Mouse (Mus musculus): Measurements from ENCODE around the gene Qars. TPM values are rescaled to one million over a fixed set of nuclear protein-coding genes. Genes with fewer than 3 reads are reported as not detected.

The Qars gene
- total RNA-seq, 2 experiments from 2014 or later: 93.1 to 96.0 TPM

GRCm38 (mm10) chr9:108485301-108485875 is 22.1 kb upstream of the Qars start:
- DNase-seq (ENCODE audit: low spot score in 2 of 2): no peak

GRCm38 (mm10) chr9:108486973-108487530 is 20.5 kb upstream of the Qars start:
- no peak for DNase-seq (ENCODE audit: low spot score in 2 of 2)

GRCm38 (mm10) chr9:108488403-108488802 is 19.1 kb upstream of the Qars start:
- DNase-seq (ENCODE audit: low spot score in 2 of 2): no peak

GRCm38 (mm10) chr9:108489215-108489614 is 18.3 kb upstream of the Qars start:
- DNase-seq (ENCODE audit: low spot score in 2 of 2): no peak

- DNase-seq (ENCODE audit: low spot score in 2 of 2): no peak
These were observed 17.6 kb upstream of the Qars start for GRCm38 (mm10) chr9:108489702-108490558.

- DNase-seq (ENCODE audit: low spot score in 2 of 2): peak; percentile 82 to 95
These were observed 16.8 kb upstream of the Qars start, which contains the start of gene Usp19 for GRCm38 (mm10) chr9:108490559-108491285. Usp19 (plus strand) TSS chr9:108490602.

GRCm38 (mm10) chr9:108491286-108491580 is 16.3 kb upstream of the Qars start:
- no peak for DNase-seq (ENCODE audit: low spot score in 2 of 2)

GRCm38 (mm10) chr9:108492043-108492750 is 15.3 kb upstream of the Qars start:
- DNase-seq (ENCODE audit: low spot score in 2 of 2): no peak

GRCm38 (mm10) chr9:108493246-108493645 is 14.3 kb upstream of the Qars start:
- DNase-seq (ENCODE audit: low spot score in 2 of 2): no peak

GRCm38 (mm10) chr9:108494146-108494825 is 13.2 kb upstream of the Qars start:
- DNase-seq (ENCODE audit: low spot score in 2 of 2): no peak

- DNase-seq (ENCODE audit: low spot score in 2 of 2): no peak
These were observed 12.6 kb upstream of the Qars start for GRCm38 (mm10) chr9:108494905-108495304.

- DNase-seq (ENCODE audit: low spot score in 2 of 2): no peak
These were observed 8.3 kb upstream of the Qars start for GRCm38 (mm10) chr9:108499231-108499630.

GRCm38 (mm10) chr9:108499943-108500342 is 7.6 kb upstream of the Qars start:
- peak in 1 of 2 experiments; percentile 9 for DNase-seq (ENCODE audit: low spot score in 2 of 2)

GRCm38 (mm10) chr9:108506901-108507300 is 605 bp upstream of the Qars start:
- DNase-seq (ENCODE audit: low spot score in 2 of 2): no peak

GRCm38 (mm10) chr9:108508776-108509175 is 1.3 kb downstream of the Qars start:
- DNase-seq (ENCODE audit: low spot score in 2 of 2): no peak

- DNase-seq (ENCODE audit: low spot score in 2 of 2): peak; percentile 85 to 93
These were observed 9.1 kb downstream of the Qars start, which contains the start of gene Qrich1 for GRCm38 (mm10) chr9:108516380-108517251. Qrich1 (plus strand) TSS chr9:108516806.

GRCm38 (mm10) chr9:108517253-108517930 is 9.9 kb downstream of the Qars start:
- DNase-seq (ENCODE audit: low spot score in 2 of 2): peak; percentile 73 to 90

GRCm38 (mm10) chr9:108517931-108518332 is 10.4 kb downstream of the Qars start:
- no peak for DNase-seq (ENCODE audit: low spot score in 2 of 2)

GRCm38 (mm10) chr9:108521604-108522003 is 14.1 kb downstream of the Qars start:
- no peak for DNase-seq (ENCODE audit: low spot score in 2 of 2)

Data from gastrocnemius, postnatal 4 days (tissue).